Mouse (Mus musculus): Measurements from ENCODE around the gene Epb41l1. TPM values are rescaled to one million over a fixed set of nuclear protein-coding genes. Genes with fewer than 3 reads are reported as not detected.
"Not testable (repeated sequence)": the region's sequence is repeated elsewhere in the genome, so short reads cannot be mapped to it uniquely, and the experiment has no call there.

Epb41l1 gene
- total RNA-seq, 2 experiments from 2014 or later: 364 to 365 TPM

- no peak for DNase-seq (ENCODE audit: low spot score in 2 of 2)
These were observed 62.1 kb downstream of the Epb41l1 start for GRCm38 (mm10) chr2:156482764-156483163.

GRCm38 (mm10) chr2:156483204-156483603 is 62.5 kb downstream of the Epb41l1 start:
- no peak for DNase-seq (ENCODE audit: low spot score in 2 of 2)

GRCm38 (mm10) chr2:156486086-156486751 is 65.5 kb downstream of the Epb41l1 start:
- DNase-seq (ENCODE audit: low spot score in 2 of 2): no peak

- no peak for DNase-seq (ENCODE audit: low spot score in 2 of 2)
These were observed 67.0 kb downstream of the Epb41l1 start for GRCm38 (mm10) chr2:156487589-156488160.

- peak in 1 of 2 experiments; percentile 53 for DNase-seq (ENCODE audit: low spot score in 2 of 2)
These were observed 67.6 kb downstream of the Epb41l1 start for GRCm38 (mm10) chr2:156488166-156488814.

GRCm38 (mm10) chr2:156490176-156490575 is 69.5 kb downstream of the Epb41l1 start:
- peak in 1 of 2 experiments; percentile 35 for DNase-seq (ENCODE audit: low spot score in 2 of 2)

- no peak for DNase-seq (ENCODE audit: low spot score in 2 of 2)
These were observed 71.1 kb downstream of the Epb41l1 start for GRCm38 (mm10) chr2:156491796-156492195.

- DNase-seq (ENCODE audit: low spot score in 2 of 2): no peak
These were observed 73.1 kb downstream of the Epb41l1 start for GRCm38 (mm10) chr2:156493766-156494165.

- DNase-seq (ENCODE audit: low spot score in 2 of 2): peak in 1 of 2 experiments; percentile 51
These were observed 73.8 kb downstream of the Epb41l1 start for GRCm38 (mm10) chr2:156494465-156494864.

- DNase-seq (ENCODE audit: low spot score in 2 of 2): no peak
These were observed 74.2 kb downstream of the Epb41l1 start for GRCm38 (mm10) chr2:156494875-156495274.

- DNase-seq (ENCODE audit: low spot score in 2 of 2): no peak
These were observed 76.3 kb downstream of the Epb41l1 start for GRCm38 (mm10) chr2:156496816-156497566.

- peak in 1 of 2 experiments; percentile 68 for DNase-seq (ENCODE audit: low spot score in 2 of 2)
These were observed 77.2 kb downstream of the Epb41l1 start for GRCm38 (mm10) chr2:156497915-156498314.

GRCm38 (mm10) chr2:156501025-156501424 is 80.3 kb downstream of the Epb41l1 start:
- DNase-seq (ENCODE audit: low spot score in 2 of 2): no peak

GRCm38 (mm10) chr2:156505533-156505932 is 84.8 kb downstream of the Epb41l1 start:
- DNase-seq (ENCODE audit: low spot score in 2 of 2): no peak

- no peak for DNase-seq (ENCODE audit: low spot score in 2 of 2)
These were observed 91.3 kb downstream of the Epb41l1 start for GRCm38 (mm10) chr2:156512028-156512427.

- DNase-seq (ENCODE audit: low spot score in 2 of 2): no peak
These were observed 91.9 kb downstream of the Epb41l1 start for GRCm38 (mm10) chr2:156512561-156512960.

GRCm38 (mm10) chr2:156515102-156515501 is 94.4 kb downstream of the Epb41l1 start:
- DNase-seq (ENCODE audit: low spot score in 2 of 2): no peak

GRCm38 (mm10) chr2:156515565-156516185 is 95.0 kb downstream of the Epb41l1 start:
- DNase-seq (ENCODE audit: low spot score in 2 of 2): peak; percentile 85 to 87

GRCm38 (mm10) chr2:156516678-156517077 is 96.0 kb downstream of the Epb41l1 start:
- not testable (repeated sequence) for DNase-seq (ENCODE audit: low spot score in 2 of 2)

GRCm38 (mm10) chr2:156518306-156518705 is 97.6 kb downstream of the Epb41l1 start:
- DNase-seq (ENCODE audit: low spot score in 2 of 2): no peak

- DNase-seq (ENCODE audit: low spot score in 2 of 2): no peak
These were observed 98.9 kb downstream of the Epb41l1 start for GRCm38 (mm10) chr2:156519584-156519983.

All from left cerebral cortex, adult 18-20 months (tissue).